Mouse (Mus musculus) R1 (cell line): ENCODE data around the gene Kcna7.
A peak's percentile ranks its signal among the peaks of the same experiment; 100 is the strongest.
"Not testable (repeated sequence)": the region's sequence is repeated elsewhere in the genome, so short reads cannot be mapped to it uniquely, and the experiment has no call there.

Source experiments
- DNase-seq: peaks from one replicate; pipeline ENCODE4 v3.0.0-alpha.2; 2018; ENCODE audit warnings: low read depth, low spot score

Kcna7 gene

GRCm38 (mm10) chr7:45395129-45395541 lies 10.3 kb upstream of the Kcna7 start:
- DNase-seq: peak; percentile 94

- DNase-seq: peak; percentile 100
These were observed 9.7 kb upstream of the Kcna7 start, which contains the start of gene Snrnp70 for GRCm38 (mm10) chr7:45395578-45396336. Gene Snrnp70, minus strand, starts transcription at chr7:45395742.

GRCm38 (mm10) chr7:45396337-45396775 lies 9.1 kb upstream of the Kcna7 start:
- not testable (repeated sequence) for DNase-seq

- DNase-seq: no peak
These were observed 8.7 kb upstream of the Kcna7 start for GRCm38 (mm10) chr7:45396787-45397186.

- peak; percentile 73 for DNase-seq
These were observed 3.9 kb upstream of the Kcna7 start for GRCm38 (mm10) chr7:45401521-45402085.

- DNase-seq: peak; percentile 89
These were observed 1.8 kb upstream of the Kcna7 start for GRCm38 (mm10) chr7:45403532-45404261.

- DNase-seq: peak; percentile 37
These were observed 1.0 kb downstream of the Kcna7 start for GRCm38 (mm10) chr7:45406157-45407156.

GRCm38 (mm10) chr7:45407836-45408235 lies 2.4 kb downstream of the Kcna7 start:
- no peak for DNase-seq

GRCm38 (mm10) chr7:45408351-45408750 lies 2.9 kb downstream of the Kcna7 start:
- DNase-seq: no peak

GRCm38 (mm10) chr7:45408949-45409348 lies 3.5 kb downstream of the Kcna7 start:
- DNase-seq: no peak

- DNase-seq: no peak
These were observed 4.2 kb downstream of the Kcna7 start for GRCm38 (mm10) chr7:45409497-45410163.

GRCm38 (mm10) chr7:45412421-45412820 lies 7.0 kb downstream of the Kcna7 start:
- no peak for DNase-seq

GRCm38 (mm10) chr7:45413113-45413863 lies 7.8 kb downstream of the Kcna7 start, which contains the start of gene Ntf5:
Gene Ntf5, plus strand, starts transcription at chr7:45413695.
- peak; percentile 69 for DNase-seq

GRCm38 (mm10) chr7:45413864-45414739 lies 8.6 kb downstream of the Kcna7 start:
- no peak for DNase-seq

- no peak for DNase-seq
These were observed 9.3 kb downstream of the Kcna7 start for GRCm38 (mm10) chr7:45414740-45415224.

- no peak for DNase-seq
These were observed 10.2 kb downstream of the Kcna7 start for GRCm38 (mm10) chr7:45415636-45416035.

GRCm38 (mm10) chr7:45417962-45418492 lies 12.6 kb downstream of the Kcna7 start:
- DNase-seq: peak; percentile 46

GRCm38 (mm10) chr7:45419859-45420614 lies 14.6 kb downstream of the Kcna7 start:
- DNase-seq: peak; percentile 89
